In genomic region chr13:107308404-107308803, GRCm38 (mm10) we compare ENCODE assay signal across 10 mouse cellular contexts.
"Had no signal": no experiment of that assay in that cellular context is flagged by ENCODE, and none has a peak within 500 bp of the region (broad histone marks: within the 10 kb centered on the region; RNA-seq: fewer than 3 reads in every experiment).

No protein-coding gene starts in this region.

- ATAC-seq: liver, postnatal 0 days; lung, postnatal 0 days; midbrain, embryonic 13.5 days had no signal

- DNase-seq: liver, postnatal 0 days; lung, adult 2 months; lung, postnatal 14 days; lung, postnatal 36 days; right cerebral cortex, postnatal 14 days; thymus, adult 18-20 months; thymus, postnatal 14 days; thymus, postnatal 36 days had no signal
